In genomic region chr6:109149043-109149442, GRCm38 (mm10) we compare ENCODE assay signal across 19 mouse cellular contexts.
DNase-seq lines count a peak whose midpoint lies in the region; ATAC-seq and TF ChIP-seq lines count a peak whose summit lies in the region.
"Had no signal": no experiment of that assay in that cellular context is flagged by ENCODE, and none has a peak within 500 bp of the region (broad histone marks: within the 10 kb centered on the region; RNA-seq: fewer than 3 reads in every experiment).

No protein-coding gene starts in this region.

- H3K27me3 ChIP-seq in heart, postnatal 0 days (ENCODE audit: control insufficient read depth, insufficient read depth, low read length): no peaks in the 10 kb centered on the region
- no peaks in the 10 kb centered on the region for H3K27me3 ChIP-seq in lung, embryonic 14.5 days (ENCODE audit: insufficient read depth, low read length)
- peaks cover 6% of the 10 kb centered on the region; the same call in 1 of the 2 replicates for H3K27me3 ChIP-seq in E14TG2a.4 (ENCODE audit: insufficient read depth, low read length)
- H3K27me3 ChIP-seq: embryonic facial prominence, embryonic 12.5 days; hindbrain, embryonic 13.5 days had no signal

- no peak overlapping the region for H3K27ac ChIP-seq in heart, postnatal 0 days (ENCODE audit: low read depth)
- H3K27ac ChIP-seq in lung, embryonic 14.5 days (ENCODE audit: low read depth): no peak overlapping the region
- H3K27ac ChIP-seq: embryonic facial prominence, embryonic 12.5 days; gastrocnemius, adult 2 months; limb, embryonic 10.5 days had no signal

- no peak for ATAC-seq in heart, postnatal 0 days (ENCODE audit: insufficient read depth, low read depth)
- no peak for ATAC-seq in lung, embryonic 14.5 days (ENCODE audit: insufficient read depth)
- ATAC-seq in erythroblast, adult 5-6 weeks (replicated peaks; ENCODE audit: low FRiP score, poor library complexity, severe bottlenecking): no peak
- ATAC-seq: activated CD4-positive, CD25-positive, alpha-beta regulatory T cell, adult 4 months had no signal

- 68% methylated on average over 8 of the region's 8 CpGs for WGBS in heart, postnatal 0 days
- 78% methylated on average over 8 of the region's 8 CpGs for WGBS in lung, embryonic 14.5 days
- 82% methylated on average over 8 of the region's 8 CpGs for WGBS in lung, adult 2 months

- 0 out of 2 replicates have a peak, but pooled peaks have one; percentile 7 for TF ChIP-seq CTCF in heart, postnatal 0 days (IDR thresholded peaks at IDR 0.05; ENCODE audit: low read depth)
- no peak for TF ChIP-seq CTCF in lung, embryonic 14.5 days (IDR thresholded peaks at IDR 0.05; ENCODE audit: low read depth)
- TF ChIP-seq CTCF in lung, adult 2 months (IDR thresholded peaks at IDR 0.05; ENCODE audit: insufficient read depth, low read length): no peak
- peak; percentile 50 for TF ChIP-seq CTCF in E14TG2a.4 (conservative IDR thresholded peaks at IDR 0.05; ENCODE audit: low read length)

- no peak for TF ChIP-seq POLR2A in lung, adult 2 months (IDR thresholded peaks at IDR 0.05; ENCODE audit: borderline replicate concordance, extremely low read depth, low read depth, low read length)

- no peak overlapping the region for H3K9ac ChIP-seq in heart, postnatal 0 days (replicated peaks; ENCODE audit: low read depth, low read length)
- H3K9ac ChIP-seq in lung, embryonic 14.5 days: no peak overlapping the region
- H3K9ac ChIP-seq: embryonic facial prominence, embryonic 12.5 days; hindbrain, embryonic 13.5 days had no signal

- intact Hi-C loops in heart, postnatal 10 days (cut with DNase I): no loop called here

- DNase-seq in heart, postnatal 0 days (ENCODE audit: low spot score): no peak
- no peak for DNase-seq in heart, postnatal 10 days
- peak; percentile 3 for DNase-seq in lung, embryonic 14.5 days
- no peak for DNase-seq in lung, adult 2 months
- DNase-seq in R1 (ENCODE audit: low read depth, low spot score): peak; percentile 50
- no peak for DNase-seq in gastrocnemius, postnatal 4 days (ENCODE audit: low spot score in 2 of 2)
- DNase-seq: adrenal gland, postnatal 14 days; cerebellum, postnatal 25 days; gastrocnemius, adult 2 months; heart, postnatal 14 days; kidney, adult 11 months; thymus, adult 18-20 months had no signal

- no peaks in the 10 kb centered on the region for H3K4me1 ChIP-seq in heart, postnatal 0 days (ENCODE audit: control insufficient read depth, insufficient read depth)
- no peaks in the 10 kb centered on the region for H3K4me1 ChIP-seq in lung, embryonic 14.5 days (ENCODE audit: insufficient read depth)
- no peaks in the 10 kb centered on the region for H3K4me1 ChIP-seq in lung, adult 2 months (ENCODE audit: control insufficient read depth, insufficient read depth, low read length)
- H3K4me1 ChIP-seq in E14TG2a.4 (replicated peaks; ENCODE audit: low read depth, low read length): no peaks in the 10 kb centered on the region
- H3K4me1 ChIP-seq: embryonic facial prominence, embryonic 12.5 days; limb, embryonic 10.5 days had no signal

- H3K9me3 ChIP-seq in heart, postnatal 0 days (replicated peaks; ENCODE audit: control insufficient read depth, low read length): no peaks in the 10 kb centered on the region
- no peaks in the 10 kb centered on the region for H3K9me3 ChIP-seq in lung, embryonic 14.5 days (ENCODE audit: low read depth, low read length)
- no peaks in the 10 kb centered on the region for H3K9me3 ChIP-seq in E14TG2a.4 (ENCODE audit: low read length)
- H3K9me3 ChIP-seq: embryonic facial prominence, embryonic 12.5 days; hindbrain, embryonic 13.5 days; limb, embryonic 10.5 days had no signal

- H3K4me2 ChIP-seq in heart, postnatal 0 days (ENCODE audit: low read depth, low read length): no peak overlapping the region
- H3K4me2 ChIP-seq in lung, embryonic 14.5 days: no peak overlapping the region
- H3K4me2 ChIP-seq: embryonic facial prominence, embryonic 12.5 days; hindbrain, embryonic 13.5 days; liver, embryonic 11.5 days had no signal

- TF ChIP-seq EP300 in heart, postnatal 0 days (IDR thresholded peaks at IDR 0.05; ENCODE audit: low read depth): no peak

- H3K36me3 ChIP-seq in heart, postnatal 0 days (replicated peaks; ENCODE audit: control insufficient read depth, insufficient read depth, low read length): no peaks in the 10 kb centered on the region
- no peaks in the 10 kb centered on the region for H3K36me3 ChIP-seq in lung, embryonic 14.5 days (ENCODE audit: insufficient read depth)
- H3K36me3 ChIP-seq in E14TG2a.4 (ENCODE audit: insufficient read depth, low read length): no peaks in the 10 kb centered on the region
- H3K36me3 ChIP-seq: embryonic facial prominence, embryonic 12.5 days; hindbrain, embryonic 13.5 days; limb, embryonic 10.5 days had no signal

- H3K4me3 ChIP-seq in heart, postnatal 0 days (ENCODE audit: low read depth, low read length): no peak overlapping the region
- H3K4me3 ChIP-seq in lung, embryonic 14.5 days (ENCODE audit: low read depth, low read length): no peak overlapping the region
- no peak overlapping the region for H3K4me3 ChIP-seq in lung, adult 2 months (replicated peaks; ENCODE audit: extremely low read depth, low read depth, low read length)
- H3K4me3 ChIP-seq in E14TG2a.4 (replicated peaks; ENCODE audit: low read length): no peak overlapping the region
- H3K4me3 ChIP-seq: embryonic facial prominence, embryonic 12.5 days; gastrocnemius, adult 2 months; hindbrain, embryonic 13.5 days; limb, embryonic 10.5 days had no signal

Comparison
In these comparisons a context has a peak if more than half of its experiments do, and no peak if none do; other contexts are left out.
1. DNase-seq: peak in lung, embryonic 14.5 days (single experiment) and R1 (single experiment); none in heart, postnatal 0 days (single experiment), heart, postnatal 10 days (0 of 2), lung, adult 2 months (single experiment) and gastrocnemius, postnatal 4 days (0 of 2).
2. CTCF ChIP-seq: peak in heart, postnatal 0 days (single experiment) and E14TG2a.4 (single experiment); none in lung, embryonic 14.5 days (single experiment) and lung, adult 2 months (single experiment).